Mouse (Mus musculus): Measurements from ENCODE around the gene Fam71e2.

- TF ChIP-seq MEF2A (IDR thresholded peaks at IDR 0.05; ENCODE audit: extremely low read depth, insufficient replicate concordance, low read depth, low read length, poor library complexity, severe bottlenecking) = no peak
- 0 out of 2 replicates have a peak, but pooled peaks have one; percentile 45 for TF ChIP-seq KAT2A (conservative IDR thresholded peaks at IDR 0.05; ENCODE audit: low read depth, low read length)
- no peak for TF ChIP-seq USF2 (IDR thresholded peaks at IDR 0.05; ENCODE audit: borderline replicate concordance in 1 of 2, insufficient read depth in 1 of 2, low read depth in 1 of 2, low read length in 2 of 2)
- TF ChIP-seq CTCF (IDR thresholded peaks at IDR 0.05 in 2 of 3, conservative IDR thresholded peaks at IDR 0.05 in 1 of 3; ENCODE audit: control insufficient read depth in 1 of 3, insufficient read depth in 1 of 3, low read depth in 2 of 3, low read length in 3 of 3, poor library complexity in 1 of 3, severe bottlenecking in 1 of 3) = no peak
- TF ChIP-seq TBP (IDR thresholded peaks at IDR 0.05; ENCODE audit: low read depth, low read length) = peak; percentile 95
- TF ChIP-seq EP300 (IDR thresholded peaks at IDR 0.05; ENCODE audit: low read depth in 1 of 2, low read length in 2 of 2) = no peak
- TF ChIP-seq ZC3H11A (IDR thresholded peaks at IDR 0.05; ENCODE audit: low read depth, low read length) = no peak
- no peak for TF ChIP-seq TCF12 (IDR thresholded peaks at IDR 0.05; ENCODE audit: low read depth, low read length)
- TF ChIP-seq HCFC1 (IDR thresholded peaks at IDR 0.05; ENCODE audit: low read depth, low read length) = peak; percentile 70
- peak; percentile 57; the same call in 1 of the 2 replicates for TF ChIP-seq POLR2AphosphoS2 (IDR thresholded peaks at IDR 0.05; ENCODE audit: low read length)
- peak in 1 of 2 experiments; percentile 73; a peak in 2 of 4 replicates for TF ChIP-seq POLR2A (IDR thresholded peaks at IDR 0.05; ENCODE audit: control insufficient read depth in 1 of 2, insufficient read depth in 1 of 2, low read depth in 1 of 2, low read length in 2 of 2, poor library complexity in 1 of 2)
- TF ChIP-seq MYC (IDR thresholded peaks at IDR 0.05; ENCODE audit: low read depth, low read length) = no peak
- TF ChIP-seq GATA1 (IDR thresholded peaks at IDR 0.05; ENCODE audit: low read depth, low read length) = no peak
- TF ChIP-seq MXI1 (IDR thresholded peaks at IDR 0.05; ENCODE audit: low read depth, low read length) = peak; percentile 80
These were observed 31.4 kb downstream of the Fam71e2 start, which contains the start of gene Kmt5c for GRCm38 (mm10) chr7:4739544-4740275.
